In genomic region chr8:45507634-45508321, GRCm38 (mm10) we compare ENCODE assay signal across 8 mouse cellular contexts. TPM values are rescaled to one million over a fixed set of nuclear protein-coding genes. Genes with fewer than 3 reads are reported as not detected.
A peak's percentile ranks its signal among the peaks of the same experiment; 100 is the strongest.
DNase-seq lines count a peak whose midpoint lies in the region; ATAC-seq lines count a peak whose summit lies in the region.

Gene Sorbs2, plus strand, starts transcription at chr8:45507788.

- peaks cover 31% of the 10 kb centered on the region for H3K4me1 ChIP-seq in forebrain, embryonic 13.5 days
- H3K4me1 ChIP-seq in heart, embryonic 16.5 days (ENCODE audit: control insufficient read depth, insufficient read depth, low read length) = no peaks in the 10 kb centered on the region; the same call in 1 of the 2 replicates
- peaks cover 14% of the 10 kb centered on the region for H3K4me1 ChIP-seq in neural tube, embryonic 15.5 days

- no peaks in the 10 kb centered on the region for H3K36me3 ChIP-seq in forebrain, embryonic 13.5 days (ENCODE audit: poor library complexity, severe bottlenecking)
- no peaks in the 10 kb centered on the region for H3K36me3 ChIP-seq in heart, embryonic 16.5 days (ENCODE audit: control insufficient read depth, insufficient read depth)
- no peaks in the 10 kb centered on the region for H3K36me3 ChIP-seq in neural tube, embryonic 15.5 days

- H3K27me3 ChIP-seq in forebrain, embryonic 13.5 days = 0 out of 2 replicates have a peak, but pooled peaks cover 2% of the 10 kb centered on the region
- no peaks in the 10 kb centered on the region for H3K27me3 ChIP-seq in heart, embryonic 16.5 days (ENCODE audit: control insufficient read depth, insufficient read depth, low read length)
- no peaks in the 10 kb centered on the region for H3K27me3 ChIP-seq in neural tube, embryonic 15.5 days (replicated peaks)

- peak; percentile 93 for ATAC-seq in forebrain, embryonic 13.5 days
- ATAC-seq in heart, embryonic 16.5 days (replicated peaks; ENCODE audit: extremely low read depth, insufficient read depth, low FRiP score) = no peak
- peak; percentile 94 for ATAC-seq in neural tube, embryonic 15.5 days (ENCODE audit: low FRiP score)
- ATAC-seq in CD4-positive, CD25-positive, alpha-beta regulatory T cell, adult 4 months = no peak

- H3K4me2 ChIP-seq in forebrain, embryonic 13.5 days = peak within 1 kb of the TSS; percentile 54
- H3K4me2 ChIP-seq in heart, embryonic 16.5 days (ENCODE audit: low read depth, low read length) = peak within 1 kb of the TSS; percentile 57
- peak within 1 kb of the TSS; percentile 59 for H3K4me2 ChIP-seq in neural tube, embryonic 15.5 days

- DNase-seq in Muller cell, postnatal 12 days (ENCODE audit: inconsistent ontology term) = peak; percentile 75
- DNase-seq in adrenal gland, postnatal 36 days = peak in 1 of 2 experiments; percentile 8
- peak; percentile 23 to 51 for DNase-seq in left cerebral cortex, adult 8-10 months (ENCODE audit: low spot score in 2 of 2)
- DNase-seq in T-cell, adult 2 months (ENCODE audit: low spot score) = no peak

- 2% methylated on average over 16 of the region's 16 CpGs for WGBS in forebrain, embryonic 13.5 days
- WGBS in heart, embryonic 16.5 days = 28% methylated on average over 16 of the region's 16 CpGs
- 6% methylated on average over 16 of the region's 16 CpGs for WGBS in neural tube, embryonic 15.5 days

- H3K4me3 ChIP-seq in forebrain, embryonic 13.5 days = peak within 1 kb of the TSS; percentile 47
- peak within 1 kb of the TSS; percentile 30 for H3K4me3 ChIP-seq in heart, embryonic 16.5 days (ENCODE audit: low read length)
- H3K4me3 ChIP-seq in neural tube, embryonic 15.5 days (replicated peaks) = peak within 1 kb of the TSS; percentile 57

- peak within 1 kb of the TSS; percentile 76 for H3K9ac ChIP-seq in forebrain, embryonic 13.5 days
- peak within 1 kb of the TSS; percentile 38; the same call in 1 of the 2 replicates for H3K9ac ChIP-seq in heart, embryonic 16.5 days (ENCODE audit: low read length)
- peak within 1 kb of the TSS; percentile 71 for H3K9ac ChIP-seq in neural tube, embryonic 15.5 days (replicated peaks)

- no peaks in the 10 kb centered on the region for H3K9me3 ChIP-seq in forebrain, embryonic 13.5 days (replicated peaks)
- no peaks in the 10 kb centered on the region for H3K9me3 ChIP-seq in heart, embryonic 16.5 days (replicated peaks; ENCODE audit: control insufficient read depth, low read length)
- no peaks in the 10 kb centered on the region for H3K9me3 ChIP-seq in neural tube, embryonic 15.5 days (replicated peaks)

- H3K27ac ChIP-seq in forebrain, embryonic 13.5 days = peak within 1 kb of the TSS; percentile 87
- no peak within 1 kb of the TSS for H3K27ac ChIP-seq in heart, embryonic 16.5 days (ENCODE audit: low read length)
- peak within 1 kb of the TSS; percentile 96 for H3K27ac ChIP-seq in neural tube, embryonic 15.5 days (replicated peaks)

RNA-seq across cellular contexts. Expression of gene Sorbs2, which starts in this region (rescaled TPM):
- 100 to 1,000 TPM; 117 to 150 TPM for total RNA-seq in adrenal gland, postnatal 36 days (2021)
- polyA plus RNA-seq in forebrain, embryonic 13.5 days (2015; fragmentation: Nextera tagmentation; extraction: Ambion mirVana) = 101 and 107 TPM in 2 replicates
- polyA plus RNA-seq in heart, embryonic 16.5 days (2015; fragmentation: Nextera tagmentation; extraction: Ambion mirVana) = 316 and 349 TPM in 2 replicates
- 100 to 1,000 TPM; 263 to 309 (median 284) TPM for total RNA-seq in left cerebral cortex, adult 8-10 months (2022)
- polyA plus RNA-seq in neural tube, embryonic 15.5 days (2015; fragmentation: Nextera tagmentation; extraction: Ambion mirVana) = 43.4 and 48.8 TPM in 2 replicates
- polyA plus RNA-seq in CD4-positive, CD25-positive, alpha-beta regulatory T cell, adult 4 months (2017; shearing (Covaris generic)) = under 1 TPM; 0.30 to 0.96 TPM

Comparison
In these comparisons a context has a peak if more than half of its experiments do, and no peak if none do; other contexts are left out.
1. RNA of gene Sorbs2 (polyA plus RNA-seq): 316 to 349 TPM in heart, embryonic 16.5 days, 101 to 107 TPM in forebrain, embryonic 13.5 days and 43.4 to 48.8 TPM in neural tube, embryonic 15.5 days; 0.30 to 0.96 TPM in CD4-positive, CD25-positive, alpha-beta regulatory T cell, adult 4 months; every median in the first group is over 10 times any median in the second.
2. ATAC-seq: peak in forebrain, embryonic 13.5 days (single experiment) and neural tube, embryonic 15.5 days (single experiment); none in heart, embryonic 16.5 days (single experiment) and CD4-positive, CD25-positive, alpha-beta regulatory T cell, adult 4 months (single experiment).
3. Peak in every context shown above with its lines, with median percentiles within 50 percentile points of each other: H3K4me2 ChIP-seq, H3K4me3 ChIP-seq and H3K9ac ChIP-seq.